Mouse (Mus musculus) layer of hippocampus, postnatal 14 days (tissue): Measurements from ENCODE around the gene Ppp1r37. TPM values are rescaled to one million over a fixed set of nuclear protein-coding genes. Genes with fewer than 3 reads are reported as not detected.
"Not testable (repeated sequence)": the region's sequence is repeated elsewhere in the genome, so short reads cannot be mapped to it uniquely, and the experiment has no call there.

Source experiments
- DNase-seq, 2 experiments: peaks; one replicate each; pipeline ENCODE4 v3.0.0; 2021 to 2022; ENCODE audit warnings: low spot score in 2 of 2, mixed read lengths in 1 of 2
- long read RNA-seq, 2 experiments: library from polyadenylated mRNA; stranded (forward); transcript quantifications; one replicate each; pipeline ENCODE4 v2.0.0; 2021
- total RNA-seq, 2 experiments: library from RNA; stranded (reverse); gene quantifications; 2 replicates each; pipeline ENCODE4 v1.2.3; 2021

Ppp1r37 gene
- total RNA-seq, result 10 to 100 TPM; 88.3 to 91.7 TPM
- long read RNA-seq, experiment 1, partial matches to known transcripts, result 1 of 19 reads
- long read RNA-seq, experiment 1, other reads (novel, unspliced or antisense), result 16 of 19 reads
- long read RNA-seq, experiment 2, transcript Ppp1r37-201 (13 exons, 3,816 nt), result major isoform, 6 of 14 reads
- long read RNA-seq, experiment 2, partial matches to known transcripts, result 1 of 14 reads
- long read RNA-seq, experiment 2, other reads (novel, unspliced or antisense), result 6 of 14 reads

- peak in 1 of 2 experiments; percentile 38 for DNase-seq
These were observed at the start of gene Ppp1r37 for GRCm38 (mm10) chr7:19562643-19563410. Gene Ppp1r37 (minus strand): TSS chr7:19563076.

DNA sequence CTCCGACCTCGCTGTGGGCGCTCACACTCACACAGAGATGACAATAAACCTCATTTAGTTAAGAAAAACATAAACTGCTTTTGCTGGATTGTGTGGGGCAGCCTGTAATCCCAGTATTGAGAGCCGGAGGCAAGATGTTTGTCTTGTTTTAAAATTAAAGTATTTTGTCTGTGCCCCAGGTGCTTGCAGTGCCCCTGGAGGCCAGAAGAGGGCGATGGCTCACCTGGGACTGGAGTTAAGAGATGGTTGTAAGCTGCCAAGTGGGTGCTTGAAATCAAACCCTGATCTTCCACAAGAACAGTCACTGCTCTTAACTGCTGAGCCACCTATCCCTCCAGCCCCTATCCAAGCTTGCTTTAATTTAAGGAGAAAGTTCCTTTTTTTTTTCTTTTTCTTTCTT is 48.1 kb upstream of the Ppp1r37 start:
- DNase-seq, result no peak

GRCm38 (mm10) chr7:19609641-19610332 is 46.9 kb upstream of the Ppp1r37 start:
- no peak for DNase-seq

- no peak for DNase-seq
These were observed 44.4 kb upstream of the Ppp1r37 start for GRCm38 (mm10) chr7:19607291-19607690.

GRCm38 (mm10) chr7:19604606-19605214 is 41.8 kb upstream of the Ppp1r37 start:
- not testable (repeated sequence) for DNase-seq

DNA sequence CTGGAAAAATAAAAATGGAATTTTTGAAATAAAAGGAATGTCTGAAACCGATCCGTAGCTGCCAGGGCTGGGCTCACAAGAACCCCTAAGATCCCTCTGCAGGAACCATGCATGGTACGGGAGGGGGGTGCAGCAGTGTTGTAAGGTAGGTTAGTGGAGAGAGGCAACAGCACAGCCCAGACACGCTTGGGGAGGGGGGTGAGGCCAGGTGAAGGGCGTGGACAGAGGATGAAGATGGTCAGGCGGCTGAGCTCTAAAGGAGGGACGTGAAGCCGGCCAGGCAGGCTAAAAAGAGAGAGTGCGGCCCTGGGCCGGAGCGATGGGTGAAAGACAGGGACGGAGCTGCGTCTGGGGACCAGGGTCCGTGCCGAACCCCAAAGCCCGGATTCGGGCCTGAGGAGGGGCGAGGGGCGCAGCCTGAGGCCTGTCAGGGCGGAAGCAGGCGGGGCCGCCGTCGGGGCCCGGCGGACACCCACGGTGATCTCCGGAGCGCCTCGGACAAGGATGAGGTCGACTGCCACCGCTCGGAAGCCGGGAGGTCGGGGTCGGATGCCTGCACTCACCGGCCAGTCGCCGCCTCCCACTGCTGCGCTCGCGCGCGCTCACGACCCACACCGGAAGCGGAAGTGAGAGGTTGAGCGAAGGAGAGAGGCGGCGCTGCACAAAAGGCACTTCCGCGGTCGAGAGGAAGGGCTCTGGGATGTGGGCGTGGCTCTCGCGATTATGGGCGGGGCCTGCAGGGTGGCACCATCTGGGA is 41.2 kb upstream of the Ppp1r37 start, which contains the start of gene Clasrp:
Gene Clasrp, minus strand, starts transcription at position 638 of the 757 bp plus-strand sequence.
- DNase-seq, result peak; percentile 91 to 96

DNA sequence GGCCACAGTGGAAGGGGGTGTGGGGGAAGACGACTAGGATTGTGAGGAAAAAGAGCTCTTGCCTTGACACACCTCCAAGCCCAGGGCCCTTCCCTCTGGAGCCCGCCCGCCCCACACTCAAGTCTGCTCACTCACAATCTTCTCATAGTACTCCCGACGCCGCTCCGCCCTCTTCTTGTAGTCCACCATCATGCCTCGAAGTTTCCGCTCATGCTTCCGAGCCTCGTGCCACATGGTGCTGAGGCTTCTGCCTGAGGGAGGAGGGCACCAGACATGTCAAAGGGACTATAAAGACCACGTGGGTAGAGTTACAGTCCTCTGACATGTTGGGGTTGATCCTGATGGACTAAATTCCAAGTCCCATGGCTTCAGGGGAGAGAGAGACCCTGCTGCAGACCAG is 40.2 kb upstream of the Ppp1r37 start:
- no peak for DNase-seq

- peak in 1 of 2 experiments; percentile 57 for DNase-seq
These were observed 37.7 kb upstream of the Ppp1r37 start for GRCm38 (mm10) chr7:19600562-19600961.

DNA sequence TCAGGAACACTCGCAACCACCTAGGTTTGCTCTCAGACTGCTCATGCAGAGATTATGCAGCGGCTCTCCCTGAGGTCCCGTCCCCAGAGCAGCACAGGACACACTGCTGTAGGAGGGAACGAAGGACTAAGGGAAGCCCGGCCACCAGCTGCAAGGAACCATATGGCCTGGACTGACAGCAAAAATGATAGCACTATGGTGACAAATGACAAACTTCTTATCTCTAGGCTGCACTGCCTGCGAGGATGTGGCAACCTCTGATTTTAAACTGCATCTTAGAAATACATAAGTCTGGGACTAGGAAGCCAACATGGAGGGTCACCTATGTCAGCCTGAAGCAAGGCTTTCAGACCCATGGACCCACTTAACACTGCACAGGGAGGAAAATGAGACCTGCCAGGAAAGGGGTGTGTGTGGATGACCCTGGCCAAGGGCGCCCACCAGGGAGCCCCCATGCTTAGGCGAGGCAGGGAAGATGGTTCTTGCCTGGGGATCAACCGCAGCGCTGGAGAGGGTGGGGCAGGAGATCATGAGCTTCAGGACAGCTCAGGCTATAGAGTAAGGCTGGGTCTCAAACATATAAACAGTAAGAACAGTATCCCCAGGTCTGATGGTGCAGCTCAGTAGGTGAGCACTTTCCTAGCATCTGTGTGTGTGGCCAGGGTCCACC is 30.3 kb upstream of the Ppp1r37 start:
- no peak for DNase-seq

DNA sequence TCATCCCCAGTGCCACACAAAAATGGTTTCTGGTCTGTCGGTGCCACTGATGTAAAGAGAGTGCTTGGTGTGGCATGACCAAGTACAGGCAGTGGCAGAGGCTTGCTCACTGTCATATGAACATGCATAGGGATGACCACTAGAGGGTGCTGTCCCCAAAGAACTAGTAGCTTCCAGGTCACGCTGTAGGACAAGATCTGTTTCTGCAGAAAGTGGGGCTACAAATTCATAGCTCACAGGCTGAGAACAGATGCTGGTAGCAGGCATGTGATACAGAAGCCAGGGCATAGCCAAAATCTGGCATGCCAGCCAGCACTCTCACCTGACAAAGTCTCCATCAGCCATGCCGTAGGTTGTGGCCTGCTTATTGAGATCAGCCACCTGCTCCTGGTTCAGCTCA is 27.0 kb upstream of the Ppp1r37 start:
- DNase-seq, result peak; percentile 65 to 83

GRCm38 (mm10) chr7:19589207-19589606 is 26.3 kb upstream of the Ppp1r37 start:
- peak in 1 of 2 experiments; percentile 52 for DNase-seq

DNA sequence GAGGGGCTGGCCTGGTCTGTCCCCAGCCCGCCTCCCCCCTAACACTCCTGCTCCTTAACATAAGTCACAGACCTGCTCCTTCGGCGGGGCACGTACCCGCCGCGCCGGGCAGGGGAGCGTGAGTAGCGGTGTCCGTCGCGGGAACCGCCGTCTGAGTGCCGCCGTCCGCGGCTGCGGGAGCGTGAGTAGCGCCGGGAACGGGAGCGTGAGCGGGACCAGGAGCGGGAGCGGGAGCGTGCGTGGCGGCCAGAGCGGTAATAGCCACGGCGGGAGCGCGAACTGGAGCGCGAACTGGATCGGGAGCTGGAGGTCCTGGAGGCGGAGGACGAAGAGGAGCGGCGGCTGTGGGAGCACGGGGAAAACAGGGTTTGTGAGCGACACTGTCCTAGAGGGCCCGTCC is 23.4 kb upstream of the Ppp1r37 start:
- DNase-seq, result no peak

DNA sequence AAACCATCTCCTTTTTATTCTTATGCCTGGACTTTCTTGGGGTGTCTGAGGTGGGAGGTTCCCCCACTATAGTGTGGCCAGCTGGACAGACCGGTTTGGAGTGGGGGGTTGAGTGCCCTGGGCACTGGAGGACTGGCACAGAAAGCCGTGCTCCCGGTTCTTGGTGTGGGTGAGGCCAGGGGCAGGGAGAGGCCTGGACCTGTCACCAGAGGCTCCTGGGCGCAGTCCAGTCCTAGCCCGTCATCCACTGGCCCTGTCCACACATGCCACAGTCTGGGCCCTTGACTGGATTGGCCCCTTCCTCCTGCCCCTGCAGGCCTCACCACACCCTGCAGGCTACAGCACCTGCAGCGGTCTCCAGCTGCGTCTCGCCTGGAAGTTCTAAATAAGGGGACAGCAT is 17.8 kb upstream of the Ppp1r37 start:
- DNase-seq, result no peak

- no peak for DNase-seq
These were observed 16.9 kb upstream of the Ppp1r37 start for GRCm38 (mm10) chr7:19579751-19580150.

GRCm38 (mm10) chr7:19578436-19578835 is 15.6 kb upstream of the Ppp1r37 start:
- no peak for DNase-seq

DNA sequence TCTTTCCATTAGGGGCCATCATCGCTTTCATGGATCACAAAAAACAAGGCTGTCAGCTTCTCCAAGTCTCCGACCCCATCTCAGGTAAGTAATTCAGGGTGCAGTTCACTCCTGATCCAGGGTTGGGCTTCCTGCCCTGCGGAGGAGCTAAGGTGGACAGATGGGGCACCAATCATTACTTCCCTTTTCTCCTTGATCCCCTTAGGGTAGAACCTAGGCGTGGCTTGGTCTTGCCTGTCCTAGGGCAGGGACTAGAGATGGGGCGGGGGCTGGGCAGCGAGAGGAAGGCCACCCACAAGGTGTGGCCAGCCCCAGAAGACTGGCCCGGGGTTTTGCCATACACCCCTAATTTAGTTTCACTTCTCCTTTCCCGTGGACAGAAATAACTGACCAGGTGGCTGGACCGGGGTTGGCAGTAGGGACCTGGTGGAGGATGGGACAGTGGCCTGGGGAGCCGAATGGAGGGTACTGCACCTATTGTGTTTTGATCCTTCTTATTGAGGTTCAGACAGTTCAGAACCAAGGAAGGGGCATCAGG is 15.1 kb upstream of the Ppp1r37 start:
- DNase-seq, result no peak

- DNase-seq, result no peak
These were observed 14.4 kb upstream of the Ppp1r37 start, which contains the start of the genes Zfp296 and Gemin7 for GRCm38 (mm10) chr7:19577141-19577852. Gene Zfp296 (plus strand): TSS chr7:19577287. Gene Gemin7 (minus strand): TSS chr7:19577595.

- DNase-seq, result no peak
These were observed 12.7 kb upstream of the Ppp1r37 start for GRCm38 (mm10) chr7:19575559-19575958.

DNA sequence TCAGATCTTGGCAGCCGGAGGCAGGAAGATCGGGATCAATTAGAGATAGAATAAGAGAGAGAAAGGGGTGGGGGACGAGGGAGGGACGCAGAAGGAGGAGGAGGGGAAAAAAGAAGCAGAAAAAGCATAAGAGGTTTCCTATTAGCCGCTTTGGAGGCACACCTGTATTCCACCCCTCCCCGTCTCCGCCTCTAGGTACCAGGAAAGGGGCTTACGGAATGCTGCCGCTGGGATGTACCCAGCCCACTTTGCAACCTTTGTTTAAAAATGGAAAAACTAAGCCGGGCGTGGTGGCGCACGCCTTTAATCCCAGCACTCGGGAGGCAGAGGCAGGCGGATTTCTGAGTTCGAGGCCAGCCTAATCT is 10.9 kb upstream of the Ppp1r37 start:
- no peak for DNase-seq
